Mouse (Mus musculus) CD4-positive helper T cell, adult 2 months (primary cell): Measurements from ENCODE around the gene Pon2.
"Not testable (repeated sequence)": the region's sequence is repeated elsewhere in the genome, so short reads cannot be mapped to it uniquely, and the experiment has no call there.

Source experiments
- DNase-seq: peaks from one replicate; pipeline ENCODE4 v3.0.0-alpha.2; 2012; ENCODE audit warnings: low read depth, missing footprints, low spot score

The Pon2 gene

GRCm38 (mm10) chr6:5230261-5230660, 68.0 kb downstream of the Pon2 start:
- no peak for DNase-seq

GRCm38 (mm10) chr6:5223551-5223950, 74.7 kb downstream of the Pon2 start:
- not testable (repeated sequence) for DNase-seq

GRCm38 (mm10) chr6:5222080-5222479, 76.2 kb downstream of the Pon2 start:
- DNase-seq: no peak

GRCm38 (mm10) chr6:5218190-5218589, 80.1 kb downstream of the Pon2 start:
- DNase-seq: no peak
